ENCODE assay signal across 16 mouse cellular contexts in the genomic region with DNA sequence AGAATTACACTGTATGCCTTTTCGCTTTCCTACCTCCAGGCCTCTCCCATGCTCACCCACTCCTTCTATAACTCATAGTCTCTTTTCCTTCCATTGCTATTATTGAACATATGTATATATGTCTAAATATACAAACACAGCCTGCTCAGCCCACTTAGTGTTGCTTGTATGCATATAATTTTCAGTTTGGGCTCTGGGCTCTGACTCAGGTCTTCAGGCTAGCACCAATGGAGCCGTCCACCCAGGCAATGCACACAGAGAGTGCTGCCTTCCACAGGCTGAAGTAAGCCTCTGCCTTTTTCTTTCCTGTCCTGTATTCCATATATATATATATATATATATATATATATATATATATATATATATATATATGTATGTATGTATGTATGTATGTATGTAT.
A peak's percentile ranks its signal among the peaks of the same experiment; 100 is the strongest.
DNase-seq lines count a peak whose midpoint lies in the region.
"Had no signal": no experiment of that assay in that cellular context is flagged by ENCODE, and none has a peak within 500 bp of the region (broad histone marks: within the 10 kb centered on the region; RNA-seq: fewer than 3 reads in every experiment).

No protein-coding gene starts in this region.

- peak; percentile 34 for DNase-seq in heart, adult 11 months
- no peak for DNase-seq in heart, postnatal 25 days (ENCODE audit: low spot score)
- peak; percentile 8 to 16 for DNase-seq in right cerebral cortex, adult 2 months (ENCODE audit: low spot score in 2 of 2)
- no peak for DNase-seq in right cerebral cortex, postnatal 14 days
- peak; percentile 16 for DNase-seq in telencephalon, adult 2 months (ENCODE audit: low read depth, low spot score)
- DNase-seq in adrenal gland, adult 2 months = no peak
- DNase-seq: adrenal gland, adult 8-10 months; adrenal gland, postnatal 14 days; adrenal gland, postnatal 36 days; cerebellum, adult 11 months; cerebellum, adult 18-20 months; cerebellum, adult 8-10 months; cerebellum, adult 9-11 months; cerebellum, postnatal 14 days; cerebellum, postnatal 36 days; embryo, embryonic 11 days had no signal

- intact Hi-C loops in heart, postnatal 25 days (cut with DNase I) = no loop called here

Comparison
In these comparisons a context has a peak if more than half of its experiments do, and no peak if none do; other contexts are left out.
1. DNase-seq: peak in heart, adult 11 months (single experiment), right cerebral cortex, adult 2 months (2 of 2) and telencephalon, adult 2 months (single experiment); none in heart, postnatal 25 days (single experiment), right cerebral cortex, postnatal 14 days (single experiment) and adrenal gland, adult 2 months (single experiment).